Mouse (Mus musculus): Measurements from ENCODE around the gene Polr1d.

Polr1d gene

DNA sequence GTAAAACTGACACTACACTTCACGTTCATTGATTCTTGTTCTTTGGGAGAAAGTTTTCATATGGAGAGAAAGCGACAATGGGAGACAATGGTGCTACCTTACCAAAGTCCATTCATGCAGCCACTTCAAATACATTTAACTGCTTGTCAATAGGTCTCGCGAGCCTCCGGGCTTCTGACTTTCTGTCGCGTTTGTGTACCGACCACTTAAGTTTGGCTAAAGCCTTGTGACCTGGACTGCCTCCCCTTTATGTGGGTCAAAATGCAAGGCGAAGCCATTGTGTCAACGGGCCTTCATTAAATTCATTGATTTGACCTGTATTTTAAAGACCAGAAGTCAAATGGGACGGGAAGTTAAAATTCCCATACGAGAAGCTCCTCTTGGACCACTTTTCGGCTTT lies 59.1 kb downstream of the Polr1d start:
- no peak for DNase-seq (ENCODE audit: low spot score)

DNA sequence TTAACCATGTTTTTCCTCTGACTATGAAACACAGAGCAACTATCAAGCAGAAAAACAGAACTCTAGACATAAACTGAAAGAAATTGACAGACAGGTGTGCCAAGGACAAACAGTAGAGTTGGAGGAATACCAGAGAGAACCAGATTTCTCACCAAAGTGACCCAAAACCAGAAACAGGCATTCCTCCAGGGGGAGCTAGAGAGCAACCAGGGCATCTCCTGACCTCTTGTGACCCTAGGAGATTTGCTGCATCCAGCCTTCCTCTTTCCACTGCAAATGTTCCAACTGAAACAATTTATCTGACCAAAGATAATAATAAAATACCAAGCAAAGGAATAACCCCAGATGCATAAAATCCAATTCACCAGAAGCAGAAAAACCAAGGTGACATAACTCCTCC lies 70.5 kb downstream of the Polr1d start:
- no peak for DNase-seq (ENCODE audit: low spot score)

DNA sequence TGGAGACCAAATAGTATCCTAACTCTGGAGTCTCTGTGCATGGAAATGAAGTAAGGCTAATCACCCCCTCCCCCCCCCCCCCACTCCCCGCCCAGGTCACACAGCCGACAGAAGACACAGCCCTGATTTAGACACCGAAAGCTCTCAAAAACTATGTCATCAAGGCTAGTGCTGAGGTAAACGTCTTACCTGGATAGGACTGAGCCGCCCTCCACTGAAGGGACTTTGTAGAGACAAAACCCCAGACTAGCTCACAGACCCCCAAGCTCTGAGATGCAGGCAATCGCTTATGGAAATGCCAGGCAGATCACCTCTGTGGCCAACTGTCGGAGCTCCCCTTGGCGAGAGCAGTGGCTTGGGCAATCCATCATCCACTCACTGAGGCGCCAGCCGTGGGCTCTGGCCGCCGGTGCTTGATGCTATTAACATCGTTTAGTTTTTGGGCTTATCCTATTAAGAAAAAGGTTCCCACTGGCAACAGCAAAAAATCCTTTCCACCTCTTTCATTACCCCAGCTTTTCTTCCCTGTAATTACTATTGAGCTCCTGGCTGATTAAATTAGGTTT lies 78.0 kb downstream of the Polr1d start:
- peak; percentile 23 for DNase-seq (ENCODE audit: low spot score)

DNA sequence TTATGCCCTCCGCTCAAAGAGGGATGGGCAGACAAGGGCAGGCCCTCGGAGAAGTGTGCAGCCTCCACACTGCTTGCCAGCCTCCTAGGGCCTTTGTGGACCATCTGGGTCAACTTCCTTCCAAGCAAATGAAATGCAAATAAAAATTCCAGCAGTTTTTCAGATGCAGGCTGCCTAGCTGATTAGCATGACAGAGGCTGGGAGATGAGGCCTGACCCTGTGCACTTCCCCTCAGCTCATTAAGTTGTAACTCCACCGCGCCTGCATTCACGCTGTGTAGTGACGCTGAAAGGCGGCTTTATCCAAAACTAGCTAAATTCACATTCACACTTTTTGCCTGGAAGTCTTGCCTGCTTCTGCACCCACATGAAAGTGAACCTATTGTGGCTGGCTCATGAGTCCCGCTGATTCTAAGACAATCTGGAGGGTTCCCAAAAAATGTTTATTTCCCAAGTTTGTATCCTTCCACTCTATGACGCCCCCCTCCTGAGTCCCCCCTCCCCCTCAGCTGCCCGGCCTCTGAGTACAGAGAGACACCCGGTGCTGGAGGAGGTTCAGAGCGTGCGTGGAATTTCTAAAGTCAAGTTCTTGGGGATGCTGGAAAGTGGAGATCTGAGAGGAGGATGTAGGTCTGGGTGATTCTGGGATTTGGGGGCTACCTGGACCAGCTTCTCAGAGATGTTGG lies 78.7 kb downstream of the Polr1d start:
- peak; percentile 43 for DNase-seq (ENCODE audit: low spot score)

DNA sequence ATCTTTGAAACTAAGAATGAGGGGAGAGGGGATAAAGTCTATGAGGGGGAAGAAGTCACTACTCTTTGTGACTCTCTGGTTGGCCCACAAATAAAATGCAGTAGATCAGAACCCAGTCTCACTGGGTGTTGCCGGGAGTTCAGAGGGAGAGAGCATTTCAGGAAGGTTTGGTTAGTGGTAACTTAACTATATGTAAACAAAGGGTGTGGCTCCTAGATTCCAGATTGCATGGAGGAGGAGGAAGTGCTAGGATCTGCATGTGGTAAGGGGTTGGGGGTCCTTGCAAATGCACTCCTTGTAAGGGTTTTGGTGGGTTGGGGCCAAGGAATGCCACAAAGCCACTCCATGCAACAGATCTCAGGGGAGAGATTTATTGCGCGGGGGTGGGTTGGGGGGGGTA lies 79.5 kb downstream of the Polr1d start:
- no peak for DNase-seq (ENCODE audit: low spot score)

DNA sequence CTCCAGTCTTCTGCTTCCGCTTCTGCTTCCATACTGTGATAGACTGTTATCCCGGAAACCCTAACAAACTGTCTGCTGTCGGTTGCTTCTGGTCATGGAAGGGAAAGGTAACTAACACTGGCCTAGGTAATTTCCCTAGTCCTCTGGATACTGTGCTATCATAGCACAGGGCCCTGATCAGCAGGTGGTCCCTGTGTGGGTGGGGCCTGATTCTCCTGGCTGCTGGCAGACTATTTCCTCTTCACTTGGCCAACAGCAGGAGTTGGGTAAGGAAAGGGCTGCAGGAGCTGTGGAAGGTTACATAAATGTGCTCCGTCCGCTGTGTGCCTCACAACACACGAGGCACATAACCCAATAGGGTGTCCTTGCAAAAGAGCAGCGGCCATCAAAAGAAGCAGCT lies 80.6 kb downstream of the Polr1d start:
- no peak for DNase-seq (ENCODE audit: low spot score)

DNA sequence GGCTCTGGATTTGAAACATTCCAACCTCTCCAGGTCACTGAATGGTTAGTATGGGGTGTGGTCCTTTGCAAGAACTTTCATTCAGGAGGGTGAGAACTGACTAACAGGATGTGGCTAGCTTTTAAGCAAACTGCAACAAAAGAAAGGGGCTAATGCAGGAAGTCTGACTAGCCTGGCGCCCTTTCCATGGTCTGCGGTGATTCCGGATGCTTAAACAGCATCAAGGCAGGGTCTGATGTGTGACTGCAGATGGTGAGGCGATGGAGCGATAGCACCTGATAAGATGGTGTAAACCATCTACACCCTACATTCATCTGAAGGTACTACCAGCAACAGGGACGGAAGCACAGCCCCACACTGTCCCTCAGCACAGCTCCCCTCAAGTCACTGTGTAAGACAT lies 82.5 kb downstream of the Polr1d start:
- DNase-seq (ENCODE audit: low spot score) = no peak

DNA sequence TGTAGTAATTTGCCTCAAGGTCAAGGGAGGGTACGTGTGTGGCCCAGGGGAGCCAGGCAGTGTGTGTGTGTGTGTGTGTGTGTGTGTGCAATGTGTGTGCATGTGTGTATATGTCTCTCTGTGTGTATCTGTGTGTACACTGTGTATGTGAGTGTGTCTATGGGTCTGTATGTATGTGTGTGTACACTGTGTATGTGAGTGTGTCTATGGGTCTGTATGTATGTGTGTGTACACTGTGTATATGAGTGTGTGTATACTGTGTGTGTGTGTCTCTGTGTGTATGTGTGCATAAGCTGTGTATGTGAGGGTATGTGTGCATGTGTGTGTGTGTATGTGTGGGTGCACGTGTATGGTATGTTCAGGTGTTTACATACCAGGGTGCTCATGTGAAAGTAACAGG lies 82.9 kb downstream of the Polr1d start:
- no peak for DNase-seq (ENCODE audit: low spot score)

Measured in MN1 (cell line).